Mouse (Mus musculus) stomach, postnatal 0 days (tissue): ENCODE data around the gene Kif1c.

Source experiments
- CTCF ChIP-seq: IDR thresholded peaks from 2 replicates; pipeline ENCODE4 v1.5.1; 2016; ENCODE audit warnings: antibody characterized with exemption, low read depth, mild to moderate bottlenecking, moderate library complexity
- EP300 ChIP-seq: optimal IDR thresholded peaks from 2 replicates; pipeline ENCODE3; 2016; ENCODE audit warnings: antibody characterized with exemption

DNA sequence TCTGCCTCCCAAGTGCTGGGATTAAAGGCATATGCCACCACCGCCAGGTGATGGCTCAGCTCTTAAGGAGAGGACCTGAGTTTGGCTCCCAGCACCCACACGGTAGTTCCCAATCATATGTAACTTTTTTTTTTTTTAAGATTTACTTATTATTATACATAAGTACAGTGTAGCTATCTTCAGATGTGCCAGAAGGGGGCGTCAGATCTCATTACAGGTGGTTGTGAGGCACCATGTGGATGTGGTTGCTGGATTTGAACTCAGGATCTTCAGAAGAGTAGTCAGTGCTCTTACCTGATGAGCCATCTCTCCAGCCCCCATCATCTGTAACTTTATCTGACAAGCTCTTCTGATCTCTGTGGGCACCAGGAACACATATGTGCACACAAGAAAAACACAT is 3.0 kb upstream of the Kif1c start:
- TF ChIP-seq CTCF, result peak; percentile 33
- TF ChIP-seq EP300, result no peak
